Mouse (Mus musculus) megakaryocyte-erythroid progenitor cell, adult 5 weeks (primary cell): ENCODE data around the gene Cacng2. TPM values are rescaled to one million over a fixed set of nuclear protein-coding genes. Genes with fewer than 3 reads are reported as not detected.

Source experiments
- polyA plus RNA-seq: library from polyadenylated mRNA; stranded (reverse); fragments of >175 nt; gene quantifications from 2 replicates; pipeline ENCODE4 v1.2.3, GENCODE M21; 2012

Cacng2 gene
- polyA plus RNA-seq = not detected in 2 replicates

DNA sequence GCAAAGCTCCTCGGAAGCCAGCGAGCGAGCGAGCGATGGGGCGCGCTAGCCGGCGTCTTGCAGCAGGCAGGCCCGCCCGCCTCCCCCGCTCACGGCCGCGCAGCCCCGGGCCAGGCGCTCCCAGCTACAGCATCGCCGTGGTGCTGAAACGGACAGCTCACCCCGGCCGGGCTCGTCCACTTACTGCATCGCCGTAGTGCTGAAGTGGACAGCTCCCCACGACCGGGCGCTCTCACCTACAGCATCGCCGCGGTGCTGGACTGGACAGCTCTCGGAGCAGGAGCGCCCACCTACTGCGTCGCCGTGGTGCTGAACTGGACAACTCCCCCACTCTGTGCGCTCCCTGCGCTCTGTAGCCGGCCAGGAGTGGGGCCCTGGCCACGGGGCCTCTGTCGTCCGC is at the start of gene Cacng2:
Cacng2 (minus strand) TSS at position 325 of the 400 bp plus-strand sequence.

DNA sequence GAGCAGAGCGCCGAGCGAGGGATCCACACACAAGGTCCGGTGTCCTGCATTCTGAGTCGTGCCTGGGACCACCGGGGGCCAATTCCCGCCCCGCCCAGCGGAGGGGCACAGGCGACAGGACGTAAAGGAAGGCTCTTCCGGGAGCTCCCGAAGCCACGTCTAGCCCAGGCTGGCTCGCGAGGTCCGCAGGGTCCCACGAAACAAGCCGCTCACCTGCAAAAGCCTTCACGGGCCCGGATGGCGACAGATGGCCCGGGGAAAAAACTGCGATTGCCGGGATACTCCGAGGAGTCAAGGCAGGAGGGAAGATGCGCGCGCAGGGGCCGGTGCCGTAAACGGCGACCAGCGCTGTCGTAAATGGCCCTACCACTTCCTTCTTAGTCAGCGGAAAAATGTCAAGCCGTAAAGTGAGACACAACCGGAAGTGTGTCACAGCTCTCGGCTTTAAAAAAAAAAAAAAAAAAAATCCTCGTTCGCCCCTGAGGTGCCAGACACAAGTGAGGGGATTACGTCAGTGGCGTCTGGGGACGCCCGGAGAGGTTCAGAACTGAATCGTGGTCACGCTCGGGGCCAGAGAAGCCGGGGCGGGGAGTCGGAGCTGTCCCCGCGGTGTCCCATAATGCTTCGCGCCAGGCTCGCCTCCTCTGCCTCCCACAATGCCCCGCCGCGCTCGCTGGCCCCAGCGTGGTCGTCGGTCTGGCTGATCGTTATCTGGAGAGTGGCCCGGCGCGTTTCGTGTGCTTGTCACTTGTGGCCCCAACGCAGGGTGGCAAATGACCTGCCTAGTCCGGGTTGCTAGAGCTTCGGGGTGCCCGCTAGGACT is 149.1 kb downstream of the Cacng2 start, which contains the start of gene Eif3d:
Eif3d (minus strand) TSS at position 344 of the 823 bp plus-strand sequence.

DNA sequence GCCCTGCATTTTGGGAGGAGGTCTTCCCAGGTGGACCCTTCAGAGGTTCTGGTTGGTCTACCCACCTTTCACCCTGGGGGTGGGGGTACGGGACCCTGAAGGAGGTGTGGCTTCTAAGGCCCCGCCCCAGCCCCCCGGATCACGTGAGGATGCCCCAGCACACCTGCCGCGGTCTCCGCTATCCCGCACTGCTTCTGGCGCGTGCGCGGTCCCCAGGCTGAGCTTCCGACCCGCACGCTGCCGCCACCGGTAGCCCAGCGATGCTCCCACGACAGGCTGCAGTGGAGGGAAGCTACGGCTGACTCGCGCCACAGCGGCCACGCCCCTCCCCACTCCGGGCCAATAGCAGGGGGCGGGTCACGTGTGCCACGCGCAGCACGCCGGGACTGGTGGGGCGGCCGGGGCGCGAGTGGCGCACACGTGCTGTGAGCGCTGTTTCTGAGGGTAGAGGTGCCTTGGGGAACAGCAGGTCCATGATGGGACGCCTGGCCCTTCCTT is 163.4 kb downstream of the Cacng2 start, which contains the start of gene Foxred2:
Foxred2 (minus strand) TSS at position 319 of the 498 bp plus-strand sequence.

Other genes with a start within 250 kb of the Cacng2 start
- gene Txn2, start 191.0 kb downstream of the Cacng2 start, polyA plus RNA-seq = 277 and 324 TPM in 2 replicates
- gene Foxred2, start 163.3 kb downstream of the Cacng2 start, polyA plus RNA-seq = 8.3 and 8.8 TPM in 2 replicates
- 40.6 and 44.4 TPM in 2 replicates for gene Eif3d, start 149.2 kb downstream of the Cacng2 start, polyA plus RNA-seq
- 151 and 162 TPM in 2 replicates for gene Ift27, start 54.1 kb upstream of the Cacng2 start, polyA plus RNA-seq
- gene Pvalb, start 86.4 kb upstream of the Cacng2 start, polyA plus RNA-seq = not detected in 2 replicates
- gene Ncf4, start 124.8 kb upstream of the Cacng2 start, polyA plus RNA-seq = 53.4 and 62.1 TPM in 2 replicates
- gene Csf2rb2, start 185.7 kb upstream of the Cacng2 start, polyA plus RNA-seq = 11.7 and 15.1 TPM in 2 replicates
- 129 and 202 TPM in 2 replicates for gene Csf2rb, start 205.7 kb upstream of the Cacng2 start, polyA plus RNA-seq